Mouse (Mus musculus) NIH3T3 (cell line): Measurements from ENCODE around the gene Ccnk.

ENCODE experiments used
- DNase-seq: peaks from one replicate; pipeline ENCODE4 v3.0.0-alpha.2; 2012; ENCODE audit warnings: low read depth

Gene Ccnk

DNA sequence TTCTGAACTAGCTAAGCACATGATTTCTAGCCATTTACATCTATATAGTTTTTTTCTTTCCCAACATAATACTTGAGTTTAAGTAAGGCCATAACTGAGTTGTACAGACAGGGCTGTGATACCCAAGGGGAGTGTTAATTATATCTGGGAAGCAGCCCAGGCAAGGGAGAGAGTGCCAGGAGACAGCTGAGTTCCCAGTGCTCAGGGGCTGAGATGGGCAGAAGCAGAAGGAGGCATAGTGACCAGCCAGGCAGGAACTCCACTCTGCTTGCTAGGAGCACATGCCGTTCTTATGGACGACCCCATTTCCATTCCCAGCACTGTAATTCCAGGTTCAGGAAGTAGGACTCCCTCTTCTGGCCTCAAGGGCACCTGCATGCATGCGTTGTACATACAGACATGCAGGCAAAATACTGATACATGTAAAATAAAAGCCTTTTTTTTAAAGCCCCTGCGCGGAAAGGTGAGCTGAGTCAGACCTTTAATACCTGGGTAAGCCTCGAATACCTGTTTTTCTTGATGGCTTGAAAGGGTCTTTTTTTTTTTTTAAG lies 8.2 kb downstream of the Ccnk start:
- no peak for DNase-seq

DNA sequence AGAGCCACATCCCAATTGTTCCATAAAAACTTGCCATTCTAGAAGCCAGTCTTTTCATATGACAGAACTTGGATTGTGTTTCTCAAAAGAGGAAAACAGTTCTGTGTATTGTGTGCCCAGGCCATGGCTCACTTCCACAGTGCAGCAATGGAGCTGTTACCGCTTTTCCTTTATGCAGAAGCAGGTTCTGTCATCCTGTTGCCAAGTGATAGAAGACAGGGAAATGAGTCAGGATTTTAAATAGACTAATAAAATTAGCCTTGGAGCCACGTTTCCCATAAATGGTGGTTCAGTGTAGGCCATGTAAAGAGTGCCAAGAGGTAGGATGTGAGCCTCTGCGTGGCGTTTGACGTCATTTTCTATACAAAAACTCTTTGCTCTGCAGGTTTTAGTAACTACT lies 14.5 kb downstream of the Ccnk start:
- no peak for DNase-seq

- DNase-seq = no peak
These were observed 16.4 kb downstream of the Ccnk start for GRCm38 (mm10) chr12:108195761-108196160.

DNA sequence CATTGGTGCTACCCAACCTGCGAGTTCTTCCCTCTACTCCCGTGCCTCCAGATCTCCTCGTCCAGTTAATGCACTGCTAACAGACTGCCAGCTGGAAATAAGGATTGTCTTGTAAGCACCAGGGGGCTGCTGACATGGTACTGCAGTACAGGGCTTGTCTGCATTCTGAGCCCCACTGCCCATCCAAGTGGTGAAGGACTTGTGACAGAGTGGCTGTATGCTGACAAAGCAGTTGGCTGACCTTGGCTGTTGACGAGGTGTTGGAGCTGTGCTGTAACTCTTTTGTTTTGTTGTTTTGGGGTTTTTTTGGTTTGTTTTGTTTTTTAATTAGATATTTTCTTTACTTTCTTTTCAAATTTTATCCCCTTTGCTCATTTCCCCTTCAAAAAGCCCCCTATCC lies 19.1 kb downstream of the Ccnk start:
- no peak for DNase-seq

DNA sequence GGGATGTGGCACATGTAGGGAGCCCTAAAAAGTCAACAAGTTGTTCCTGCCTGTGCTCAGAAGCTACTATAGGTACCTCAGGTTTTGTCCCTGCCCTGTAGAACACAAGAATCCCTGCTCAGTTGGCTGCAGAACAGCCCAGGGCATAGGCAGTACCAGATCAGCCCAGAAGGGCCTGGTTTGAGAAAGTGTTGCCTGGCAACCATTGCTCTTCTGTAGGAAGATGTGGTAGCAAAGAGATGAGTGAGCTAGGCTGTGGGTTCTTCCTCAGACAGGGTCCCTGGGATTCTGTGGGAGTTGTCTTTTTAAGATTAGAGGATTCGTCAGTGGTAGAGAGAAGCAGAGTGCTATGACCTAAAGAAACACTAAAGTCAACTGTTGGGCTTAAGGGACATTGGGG lies 20.7 kb downstream of the Ccnk start:
- no peak for DNase-seq

- no peak for DNase-seq
These were observed 24.5 kb downstream of the Ccnk start for GRCm38 (mm10) chr12:108203895-108204294.

DNA sequence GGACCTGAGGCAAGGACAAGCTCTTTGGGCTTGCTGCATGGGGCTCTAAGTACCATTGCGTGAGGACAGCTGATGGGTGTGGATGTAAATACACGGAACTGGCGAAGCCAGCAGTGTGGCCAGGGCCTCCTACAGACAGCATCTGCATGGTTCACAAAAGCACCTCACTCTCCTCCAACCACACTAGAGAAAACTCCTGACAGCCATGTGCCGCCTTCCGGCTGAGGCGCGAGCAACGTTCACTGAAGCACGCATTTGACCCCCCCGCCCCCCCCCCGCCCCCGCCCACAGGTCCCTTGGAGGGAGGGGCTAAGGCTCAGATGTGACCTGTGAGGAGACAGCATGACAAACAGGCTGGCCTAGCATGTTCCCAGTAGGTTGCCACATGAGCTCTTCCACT lies 25.6 kb downstream of the Ccnk start:
- no peak for DNase-seq

- peak; percentile 88 for DNase-seq
These were observed 27.3 kb downstream of the Ccnk start for GRCm38 (mm10) chr12:108206641-108207040.

- DNase-seq = no peak
These were observed 28.8 kb downstream of the Ccnk start for GRCm38 (mm10) chr12:108208216-108208615.

GRCm38 (mm10) chr12:108208726-108209438 lies 29.5 kb downstream of the Ccnk start:
- DNase-seq = peak; percentile 91

DNA sequence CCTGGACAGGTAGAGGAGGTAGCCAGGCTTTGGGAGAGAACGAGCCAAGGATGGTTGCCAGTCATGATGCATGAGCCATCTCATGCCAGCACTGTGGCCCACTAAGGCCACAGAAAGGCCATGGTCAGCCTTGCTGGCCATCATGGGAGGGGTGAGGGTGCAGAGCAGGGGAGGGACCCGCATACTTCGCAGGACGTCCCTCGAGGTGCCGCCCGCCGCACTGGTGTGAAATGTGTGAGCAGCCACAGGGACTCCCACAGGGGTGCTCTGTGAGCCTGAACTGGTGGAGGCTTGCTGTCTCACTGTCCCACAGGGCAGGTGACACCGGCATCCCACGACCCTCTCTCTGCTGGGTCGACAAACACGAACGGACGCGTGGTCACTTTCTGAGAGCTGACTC lies 31.2 kb downstream of the Ccnk start:
- no peak for DNase-seq

GRCm38 (mm10) chr12:108212071-108212470 lies 32.7 kb downstream of the Ccnk start:
- no peak for DNase-seq

DNA sequence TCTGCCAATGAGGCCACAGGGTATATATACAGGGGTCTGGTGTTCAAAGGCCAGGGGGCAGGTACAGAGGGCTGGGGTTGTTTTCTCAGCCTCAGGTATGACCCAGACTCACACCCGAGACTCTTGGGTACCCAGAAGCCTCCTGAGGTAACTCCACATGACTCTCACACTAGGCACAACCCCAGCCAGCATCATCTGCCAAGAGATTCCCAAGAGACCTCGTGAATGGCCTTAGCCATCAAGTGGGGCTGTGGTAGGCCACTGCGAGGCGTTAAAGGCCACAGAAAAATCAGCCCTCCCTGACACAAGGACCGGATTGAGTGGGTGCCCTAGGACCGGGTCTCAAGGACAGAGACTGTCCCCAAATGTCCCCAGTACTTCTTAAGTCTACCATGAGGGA lies 33.1 kb downstream of the Ccnk start:
- no peak for DNase-seq

GRCm38 (mm10) chr12:108213090-108214041 lies 34.0 kb downstream of the Ccnk start:
- DNase-seq = no peak

DNA sequence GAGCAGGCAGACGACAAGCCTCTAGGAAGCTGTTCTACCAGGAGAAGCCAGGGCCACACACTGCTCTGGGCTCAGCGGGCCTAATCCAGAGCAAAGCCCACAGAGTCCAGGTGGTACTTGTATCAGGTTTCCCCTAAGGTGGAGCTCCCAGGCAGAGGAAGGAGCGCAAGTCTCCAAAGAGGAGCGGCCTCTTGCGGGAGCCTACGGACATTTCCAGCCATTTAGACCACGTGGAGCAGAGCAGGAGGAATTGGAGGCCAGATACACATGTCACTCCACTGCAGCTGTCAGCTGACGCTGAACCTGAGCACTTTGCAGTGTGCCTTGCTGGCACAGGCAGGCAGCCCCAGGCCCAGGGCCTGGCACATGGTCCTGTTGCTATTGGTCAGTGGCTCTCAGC lies 35.7 kb downstream of the Ccnk start:
- no peak for DNase-seq

GRCm38 (mm10) chr12:108216611-108217370 lies 37.4 kb downstream of the Ccnk start:
- no peak for DNase-seq

DNA sequence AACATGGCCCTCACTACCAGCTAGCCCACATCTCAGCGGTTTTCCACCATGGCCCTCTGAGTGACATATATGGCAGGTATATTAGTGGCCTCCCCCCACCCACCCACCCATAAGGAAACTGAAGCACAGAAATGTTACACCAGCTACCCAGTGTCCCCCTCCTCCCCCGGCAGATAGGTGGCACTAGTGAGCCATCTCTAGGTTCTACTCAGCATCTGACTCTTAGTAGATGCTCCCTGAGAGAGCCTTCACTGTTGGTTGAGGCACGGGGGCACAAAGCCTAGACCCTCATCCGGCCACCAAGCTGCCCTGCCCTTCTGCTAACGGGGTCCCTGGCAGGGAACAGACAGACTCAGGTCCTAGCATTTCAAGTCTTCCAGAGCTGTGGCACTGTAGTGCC lies 38.2 kb downstream of the Ccnk start:
- peak; percentile 82 for DNase-seq

GRCm38 (mm10) chr12:108219163-108219562 lies 39.8 kb downstream of the Ccnk start:
- DNase-seq = peak; percentile 57

GRCm38 (mm10) chr12:108219825-108220616 lies 40.6 kb downstream of the Ccnk start:
- DNase-seq = no peak

GRCm38 (mm10) chr12:108220621-108221020 lies 41.2 kb downstream of the Ccnk start:
- no peak for DNase-seq

DNA sequence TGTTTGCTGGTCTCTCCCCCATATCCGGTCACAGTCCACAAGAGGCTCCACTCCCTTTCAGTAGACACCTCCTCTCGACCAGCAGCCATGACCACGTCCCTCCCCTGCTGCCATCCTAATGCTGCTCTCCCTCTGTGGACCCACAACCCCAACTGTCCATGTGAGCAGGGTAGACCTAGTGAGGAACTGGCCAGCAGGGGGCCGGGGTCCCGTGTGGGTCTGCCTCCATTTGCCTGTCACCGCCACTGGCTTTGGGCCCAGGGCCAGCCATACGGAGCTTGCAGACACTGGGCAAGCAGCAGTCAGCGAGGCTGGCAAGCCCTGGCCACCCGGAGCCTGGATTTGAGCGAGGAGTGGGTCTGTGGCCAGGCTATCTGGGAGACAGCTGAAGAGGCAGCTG lies 41.8 kb downstream of the Ccnk start:
- DNase-seq = peak; percentile 32
